Mouse (Mus musculus): ENCODE measurements around the gene Rgs2. TPM values are rescaled to one million over a fixed set of nuclear protein-coding genes. Genes with fewer than 3 reads are reported as not detected.

The Rgs2 gene
- total and polyA plus RNA-seq, 2 experiments from 2014 or later, result 26.4 to 85.2 TPM

DNA sequence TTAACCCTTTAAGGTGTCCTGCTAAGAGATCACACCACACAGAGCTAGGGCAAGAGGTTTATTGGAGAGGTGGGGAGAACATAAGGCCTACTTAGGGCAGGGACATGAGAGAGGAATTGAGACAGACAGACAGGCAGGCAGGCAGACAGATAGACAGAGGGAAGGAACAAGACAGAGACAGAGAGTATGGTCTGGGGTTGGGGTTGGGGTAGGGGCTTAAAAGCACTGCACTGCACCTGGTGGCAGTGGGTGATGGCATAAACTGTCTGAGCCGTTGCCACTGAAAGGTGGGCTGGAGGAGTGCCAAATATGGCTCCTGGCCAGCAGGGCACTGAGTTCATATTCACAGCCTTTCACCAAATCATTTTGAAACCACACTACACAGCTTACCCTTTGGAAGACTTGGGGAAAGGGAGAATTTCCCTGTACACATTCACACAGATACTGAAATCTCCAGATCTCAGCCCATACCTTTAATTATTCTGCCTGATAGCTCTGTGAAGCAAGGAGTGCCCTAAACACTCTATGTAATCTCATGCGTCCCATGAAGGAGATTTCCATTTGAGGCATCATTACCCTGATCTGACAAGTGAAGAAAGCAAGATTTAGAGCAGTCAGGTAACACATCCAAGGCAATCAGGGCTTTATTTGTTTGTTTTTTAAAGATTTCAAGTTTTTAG, 21.7 kb downstream of the Rgs2 start:
- Histone ChIP-seq H3K4me2 (ENCODE audit: low read depth, low read length, poor library complexity, severe bottlenecking) (no peak overlapping the region), H3K9ac (replicated peaks; ENCODE audit: low read length, poor library complexity, severe bottlenecking) (no peak overlapping the region), H3K4me1 (ENCODE audit: insufficient read depth, low read length) (no peaks in the 10 kb centered on the region), H3K27ac (ENCODE audit: low read depth, low read length) (no peak overlapping the region), H3K9me3 (ENCODE audit: low read length) (no peaks in the 10 kb centered on the region), H3K36me3 (ENCODE audit: insufficient read depth, low read length) (no peaks in the 10 kb centered on the region), H3K4me3 (ENCODE audit: low read depth, low read length) (no peak overlapping the region), H3K27me3 (ENCODE audit: insufficient read depth, low read length) (no peaks in the 10 kb centered on the region)
- 52% methylated on average over 2 of the region's 2 CpGs for WGBS
- ATAC-seq (ENCODE audit: low FRiP score), result 0 out of 2 replicates have a peak, but pooled peaks have one; percentile 27
- no peak for DNase-seq (ENCODE audit: low spot score)
- no peak for TF ChIP-seq CTCF (IDR thresholded peaks at IDR 0.05)

DNA sequence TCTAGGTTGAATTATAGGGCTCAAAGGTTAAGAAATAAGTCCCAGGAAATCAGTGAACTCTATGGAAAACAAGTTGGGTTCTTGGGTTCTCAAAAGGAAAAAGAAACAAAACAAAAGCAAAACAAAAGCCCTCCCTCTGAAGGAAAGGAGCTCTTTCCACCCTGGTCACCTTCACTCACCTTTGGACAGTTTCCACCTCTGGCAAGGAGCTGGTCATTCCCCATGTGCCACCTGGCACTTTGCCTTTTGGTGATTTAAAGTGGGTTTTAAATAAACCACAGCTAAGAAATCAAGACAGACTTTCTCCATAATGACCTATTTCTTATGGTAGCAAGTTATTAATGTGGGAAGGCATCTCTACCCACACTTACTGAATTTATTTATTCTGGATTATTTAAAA, 23.1 kb downstream of the Rgs2 start:
- Histone ChIP-seq H3K9ac (replicated peaks; ENCODE audit: low read length, poor library complexity, severe bottlenecking) (no peak overlapping the region), H3K27ac (ENCODE audit: low read depth, low read length) (no peak overlapping the region), H3K4me2 (ENCODE audit: low read depth, low read length, poor library complexity, severe bottlenecking) (no peak overlapping the region), H3K4me3 (ENCODE audit: low read depth, low read length) (no peak overlapping the region), H3K36me3 (ENCODE audit: insufficient read depth, low read length) (no peaks in the 10 kb centered on the region), H3K27me3 (ENCODE audit: insufficient read depth, low read length) (no peaks in the 10 kb centered on the region), H3K9me3 (ENCODE audit: low read length) (no peaks in the 10 kb centered on the region), H3K4me1 (ENCODE audit: insufficient read depth, low read length) (no peaks in the 10 kb centered on the region)
- ATAC-seq (ENCODE audit: low FRiP score) (no peak), DNase-seq (ENCODE audit: low spot score) (no peak)
- TF ChIP-seq CTCF (IDR thresholded peaks at IDR 0.05), result no peak

- no peak for DNase-seq (ENCODE audit: low spot score)
- 89% methylated on average over 2 of the region's 2 CpGs for WGBS
- Histone ChIP-seq H3K9me3 (ENCODE audit: low read length) (no peaks in the 10 kb centered on the region), H3K27ac (ENCODE audit: low read depth, low read length) (no peak overlapping the region), H3K4me1 (ENCODE audit: insufficient read depth, low read length) (no peaks in the 10 kb centered on the region), H3K9ac (replicated peaks; ENCODE audit: low read length, poor library complexity, severe bottlenecking) (no peak overlapping the region), H3K36me3 (ENCODE audit: insufficient read depth, low read length) (no peaks in the 10 kb centered on the region), H3K4me3 (ENCODE audit: low read depth, low read length) (no peak overlapping the region), H3K4me2 (ENCODE audit: low read depth, low read length, poor library complexity, severe bottlenecking) (no peak overlapping the region), H3K27me3 (ENCODE audit: insufficient read depth, low read length) (no peaks in the 10 kb centered on the region)
- ATAC-seq (ENCODE audit: low FRiP score), result no peak
- TF ChIP-seq CTCF (IDR thresholded peaks at IDR 0.05), result no peak
Observed at GRCm38 (mm10) chr1:143974637-143975036, 29.3 kb downstream of the Rgs2 start.

DNA sequence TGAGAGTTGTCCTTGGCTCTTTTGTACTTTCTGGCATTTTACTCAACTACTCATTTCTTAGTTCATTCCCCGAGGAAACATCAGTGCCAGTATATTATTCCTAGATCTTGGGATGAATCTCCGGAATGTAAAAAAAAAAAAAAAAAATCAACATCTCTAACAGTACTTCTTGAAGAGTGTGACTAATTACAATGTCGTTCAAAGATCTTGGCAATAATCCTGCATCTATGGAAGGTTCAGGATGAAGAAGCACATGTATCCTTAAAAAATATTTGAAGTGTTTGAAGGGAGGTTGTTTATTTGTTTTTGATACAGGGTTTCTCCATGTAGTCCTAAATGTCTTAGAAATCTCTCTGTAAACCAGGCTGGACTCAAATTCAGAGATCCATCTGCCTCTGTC, 41.7 kb downstream of the Rgs2 start:
- Histone ChIP-seq H3K9ac (replicated peaks; ENCODE audit: low read length, poor library complexity, severe bottlenecking) (no peak overlapping the region), H3K4me2 (ENCODE audit: low read depth, low read length, poor library complexity, severe bottlenecking) (no peak overlapping the region), H3K36me3 (ENCODE audit: insufficient read depth, low read length) (no peaks in the 10 kb centered on the region), H3K4me3 (ENCODE audit: low read depth, low read length) (no peak overlapping the region), H3K4me1 (ENCODE audit: insufficient read depth, low read length) (no peaks in the 10 kb centered on the region), H3K27ac (ENCODE audit: low read depth, low read length) (no peak overlapping the region), H3K9me3 (ENCODE audit: low read length) (no peaks in the 10 kb centered on the region), H3K27me3 (ENCODE audit: insufficient read depth, low read length) (no peaks in the 10 kb centered on the region)
- WGBS, result 73% methylated on average over 3 of the region's 3 CpGs
- DNase-seq (ENCODE audit: low spot score), result no peak
- no peak for ATAC-seq (ENCODE audit: low FRiP score)
- TF ChIP-seq CTCF (IDR thresholded peaks at IDR 0.05), result no peak

GRCm38 (mm10) chr1:143960340-143960739, 43.6 kb downstream of the Rgs2 start:
- no peak overlapping the region for H3K4me3 ChIP-seq (ENCODE audit: low read depth, low read length)
- no peaks in the 10 kb centered on the region for H3K36me3 ChIP-seq (ENCODE audit: insufficient read depth, low read length)
- H3K4me1 ChIP-seq (ENCODE audit: insufficient read depth, low read length), result no peaks in the 10 kb centered on the region
- H3K9ac ChIP-seq (replicated peaks; ENCODE audit: low read length, poor library complexity, severe bottlenecking), result no peak overlapping the region
- TF ChIP-seq CTCF (IDR thresholded peaks at IDR 0.05), result no peak
- no peak overlapping the region for H3K27ac ChIP-seq (ENCODE audit: low read depth, low read length)
- WGBS, result 96% methylated on average over 2 of the region's 2 CpGs
- no peaks in the 10 kb centered on the region for H3K9me3 ChIP-seq (ENCODE audit: low read length)
- DNase-seq (ENCODE audit: low spot score) (no peak), ATAC-seq (ENCODE audit: low FRiP score) (no peak)
- H3K27me3 ChIP-seq (ENCODE audit: insufficient read depth, low read length), result no peaks in the 10 kb centered on the region
- no peak overlapping the region for H3K4me2 ChIP-seq (ENCODE audit: low read depth, low read length, poor library complexity, severe bottlenecking)

- Histone ChIP-seq H3K27me3 (ENCODE audit: insufficient read depth, low read length) (no peaks in the 10 kb centered on the region), H3K4me1 (ENCODE audit: insufficient read depth, low read length) (no peaks in the 10 kb centered on the region), H3K4me3 (ENCODE audit: low read depth, low read length) (no peak overlapping the region), H3K9me3 (ENCODE audit: low read length) (no peaks in the 10 kb centered on the region), H3K27ac (ENCODE audit: low read depth, low read length) (no peak overlapping the region), H3K4me2 (ENCODE audit: low read depth, low read length, poor library complexity, severe bottlenecking) (no peak overlapping the region), H3K36me3 (ENCODE audit: insufficient read depth, low read length) (no peaks in the 10 kb centered on the region), H3K9ac (replicated peaks; ENCODE audit: low read length, poor library complexity, severe bottlenecking) (no peak overlapping the region)
- no peak for TF ChIP-seq CTCF (IDR thresholded peaks at IDR 0.05)
- ATAC-seq (ENCODE audit: low FRiP score) (no peak), DNase-seq (ENCODE audit: low spot score) (no peak)
- 81% methylated on average over 1 of the region's 1 CpGs for WGBS
Observed at GRCm38 (mm10) chr1:143956090-143956489, 47.9 kb downstream of the Rgs2 start.
